Mouse (Mus musculus): Measurements from ENCODE around the gene Rad54l2.

DNA sequence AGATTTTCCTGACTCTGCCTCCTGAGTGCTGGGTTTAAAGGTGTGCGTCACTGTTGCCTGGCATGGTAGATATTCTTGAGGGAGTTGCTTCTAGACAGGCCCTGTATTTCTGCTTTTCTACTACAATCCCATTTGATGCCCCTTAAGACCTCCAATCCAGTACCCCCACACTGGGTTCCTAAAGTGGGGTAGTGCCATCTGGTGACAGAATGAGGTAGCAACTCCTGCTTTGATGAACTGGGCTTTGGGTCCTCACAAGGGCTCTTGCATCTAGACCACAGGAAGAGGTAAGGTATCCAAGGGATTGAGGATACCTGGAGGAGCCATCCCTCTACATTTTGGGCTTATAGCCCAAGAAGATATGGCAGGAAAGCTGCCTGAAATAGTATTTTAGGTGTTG, 30.2 kb upstream of the Rad54l2 start:
- TF ChIP-seq EP300 (IDR thresholded peaks at IDR 0.05; ENCODE audit: low read depth) (no peak), CTCF (IDR thresholded peaks at IDR 0.05; ENCODE audit: low read depth) (peak; percentile 63)

Data from liver, postnatal 0 days (tissue).